Mouse (Mus musculus): Measurements from ENCODE around the gene 9030612E09Rik.

DNA sequence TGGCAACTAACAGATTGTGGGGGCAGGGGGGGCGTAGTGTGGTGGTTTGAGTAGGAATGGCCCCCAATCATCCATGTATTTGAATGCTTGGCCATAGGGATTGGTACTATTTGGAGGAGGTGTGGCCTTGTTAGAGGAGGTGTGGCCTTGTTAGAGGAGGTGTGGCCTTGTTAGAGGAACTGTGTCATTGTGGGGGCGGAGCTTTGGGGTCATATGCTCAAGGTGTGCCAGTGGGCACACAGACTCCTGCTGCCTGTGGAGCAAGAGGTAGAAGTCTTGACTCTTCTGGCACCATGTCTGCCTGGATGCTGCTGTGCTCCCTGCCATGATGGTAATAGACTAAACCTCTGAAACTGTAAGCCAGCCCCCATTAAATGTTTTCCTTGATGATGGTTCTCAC, 25.7 kb downstream of the 9030612E09Rik start:
- TF ChIP-seq CTCF (IDR thresholded peaks at IDR 0.05; ENCODE audit: low read depth): no peak
- TF ChIP-seq EP300 (IDR thresholded peaks at IDR 0.05; ENCODE audit: low read depth): no peak
